Mouse (Mus musculus) forebrain, embryonic 15.5 days (tissue): ENCODE measurements at regions not wholly inside any gene's neighbourhood (a gene's known extent, or its start where the extent isn't known, plus 50 kb on each side); places are given as distances from the start of the nearest gene placed in this dataset.
A peak's percentile ranks its signal among the peaks of the same experiment; 100 is the strongest.

ENCODE experiments used
- ATAC-seq: fragments of 200-750 bp; cut with Nextera tagmentation; replicated peaks from 2 replicates; pipeline ENCODE4 v1.8.0; 2017; ENCODE audit warnings: mild to moderate bottlenecking, moderate TSS enrichment, moderate library complexity
- H3K27ac ChIP-seq: fragments of 300-500 bp; sonication (generic); replicated peaks from 2 replicates; pipeline ENCODE4 v1.5.1; 2015; ENCODE audit warnings: mild to moderate bottlenecking, inconsistent platforms
- H3K27me3 ChIP-seq: fragments of 300-500 bp; sonication (generic); 2 replicates; pipeline ENCODE4 v1.6.1; 2015; ENCODE audit warnings: inconsistent platforms
- H3K36me3 ChIP-seq: fragments of 300-500 bp; sonication (generic); 2 replicates; pipeline ENCODE4 v1.6.1; 2015; ENCODE audit warnings: mild to moderate bottlenecking, inconsistent platforms
- H3K4me1 ChIP-seq: fragments of 300-500 bp; sonication (generic); 2 replicates; pipeline ENCODE4 v1.6.1; 2015; ENCODE audit warnings: inconsistent platforms
- H3K4me2 ChIP-seq: fragments of 300-500 bp; sonication (generic); replicated peaks from 2 replicates; pipeline ENCODE4 v1.6.1; 2015; ENCODE audit warnings: mild to moderate bottlenecking, inconsistent platforms
- H3K4me3 ChIP-seq: fragments of 300-500 bp; sonication (generic); 2 replicates; pipeline ENCODE4 v1.5.1; 2015; ENCODE audit warnings: mild to moderate bottlenecking, inconsistent platforms
- H3K9ac ChIP-seq: fragments of 300-500 bp; sonication (generic); replicated peaks from 2 replicates; pipeline ENCODE4 v1.6.1; 2015; ENCODE audit warnings: mild to moderate bottlenecking, inconsistent platforms
- H3K9me3 ChIP-seq: fragments of 300-500 bp; sonication (generic); 2 replicates; pipeline ENCODE4 v1.6.1; 2016; ENCODE audit warnings: inconsistent platforms
- WGBS: fragments of 180-500 bp; shearing (Covaris S2); methylation state at CpG from one replicate; pipeline ENCODE4 v1.1.7; 2015; ENCODE audit warnings: mixed read lengths; 5-methylcytosine and 5-hydroxymethylcytosine counted together

- no peak overlapping the region for H3K4me2 ChIP-seq
- no peak overlapping the region for H3K27ac ChIP-seq
- no peaks in the 10 kb centered on the region for H3K9me3 ChIP-seq
- no peak overlapping the region for H3K9ac ChIP-seq
- H3K27me3 ChIP-seq = no peaks in the 10 kb centered on the region
- ATAC-seq = no peak
- H3K36me3 ChIP-seq = no peaks in the 10 kb centered on the region
- no peaks in the 10 kb centered on the region for H3K4me1 ChIP-seq
- 82% methylated on average over 4 of the region's 4 CpGs for WGBS
- H3K4me3 ChIP-seq = no peak overlapping the region
Measured at GRCm38 (mm10) chr9:47962589-47962988, 199.2 kb upstream of the Nxpe4 start.

GRCm38 (mm10) chr9:47973130-47973529 is 188.7 kb upstream of the Nxpe4 start:
- no peak overlapping the region for H3K27ac ChIP-seq
- H3K4me1 ChIP-seq = peaks cover 8% of the 10 kb centered on the region
- no peak for ATAC-seq
- H3K9ac ChIP-seq = no peak overlapping the region
- no peak overlapping the region for H3K4me2 ChIP-seq
- no peak overlapping the region for H3K4me3 ChIP-seq
- H3K9me3 ChIP-seq = no peaks in the 10 kb centered on the region
- no peaks in the 10 kb centered on the region for H3K36me3 ChIP-seq
- WGBS = 22% methylated on average over 12 of the region's 12 CpGs
- H3K27me3 ChIP-seq = no peaks in the 10 kb centered on the region

- Histone ChIP-seq H3K9me3 (no peaks in the 10 kb centered on the region), H3K36me3 (no peaks in the 10 kb centered on the region), H3K27ac (peak overlapping the region; percentile 80), H3K4me3 (no peak overlapping the region), H3K4me2 (no peak overlapping the region; the same call in 1 of the 2 replicates), H3K4me1 (peaks cover 22% of the 10 kb centered on the region), H3K9ac (no peak overlapping the region), H3K27me3 (no peaks in the 10 kb centered on the region)
- WGBS = 27% methylated on average over 11 of the region's 11 CpGs
- ATAC-seq = peak; percentile 95
Measured at GRCm38 (mm10) chr9:47985356-47986111, 176.3 kb upstream of the Nxpe4 start.

- Histone ChIP-seq H3K4me3 (no peak overlapping the region), H3K27ac (no peak overlapping the region), H3K27me3 (no peaks in the 10 kb centered on the region), H3K4me2 (no peak overlapping the region), H3K9ac (no peak overlapping the region), H3K9me3 (no peaks in the 10 kb centered on the region), H3K36me3 (no peaks in the 10 kb centered on the region), H3K4me1 (peaks cover 22% of the 10 kb centered on the region)
- WGBS = 96% methylated on average over 4 of the region's 4 CpGs
- ATAC-seq = no peak
Measured at GRCm38 (mm10) chr9:47987266-47987665, 174.6 kb upstream of the Nxpe4 start.

- no peak overlapping the region for H3K27ac ChIP-seq
- H3K9me3 ChIP-seq = no peaks in the 10 kb centered on the region
- 48% methylated on average over 4 of the region's 4 CpGs for WGBS
- H3K27me3 ChIP-seq = no peaks in the 10 kb centered on the region
- H3K4me1 ChIP-seq = no peaks in the 10 kb centered on the region
- no peak overlapping the region for H3K9ac ChIP-seq
- H3K4me2 ChIP-seq = no peak overlapping the region
- H3K4me3 ChIP-seq = no peak overlapping the region
- no peaks in the 10 kb centered on the region for H3K36me3 ChIP-seq
- ATAC-seq = no peak
Measured at GRCm38 (mm10) chr9:47994671-47995070, 167.2 kb upstream of the Nxpe4 start.

GRCm38 (mm10) chr9:47999632-48000031 is 162.2 kb upstream of the Nxpe4 start:
- Histone ChIP-seq H3K36me3 (no peaks in the 10 kb centered on the region), H3K4me2 (no peak overlapping the region), H3K9ac (no peak overlapping the region), H3K27ac (no peak overlapping the region), H3K4me1 (no peaks in the 10 kb centered on the region), H3K9me3 (no peaks in the 10 kb centered on the region), H3K4me3 (no peak overlapping the region), H3K27me3 (no peaks in the 10 kb centered on the region)
- no peak for ATAC-seq
- 85% methylated on average over 12 of the region's 12 CpGs for WGBS

GRCm38 (mm10) chr9:48029021-48029420 is 132.8 kb upstream of the Nxpe4 start:
- no peaks in the 10 kb centered on the region for H3K27me3 ChIP-seq
- H3K9ac ChIP-seq = no peak overlapping the region
- 93% methylated on average over 3 of the region's 3 CpGs for WGBS
- no peaks in the 10 kb centered on the region for H3K9me3 ChIP-seq
- no peak for ATAC-seq
- H3K4me1 ChIP-seq = no peaks in the 10 kb centered on the region
- H3K4me3 ChIP-seq = no peak overlapping the region
- no peak overlapping the region for H3K4me2 ChIP-seq
- H3K36me3 ChIP-seq = no peaks in the 10 kb centered on the region
- H3K27ac ChIP-seq = no peak overlapping the region

GRCm38 (mm10) chr9:48030839-48031238 is 131.0 kb upstream of the Nxpe4 start:
- no peak for ATAC-seq
- 88% methylated on average over 3 of the region's 3 CpGs for WGBS

GRCm38 (mm10) chr9:48035959-48036358 is 125.9 kb upstream of the Nxpe4 start:
- Histone ChIP-seq H3K36me3 (no peaks in the 10 kb centered on the region), H3K27ac (no peak overlapping the region), H3K4me1 (no peaks in the 10 kb centered on the region), H3K4me3 (no peak overlapping the region), H3K9ac (no peak overlapping the region), H3K4me2 (no peak overlapping the region), H3K9me3 (no peaks in the 10 kb centered on the region), H3K27me3 (no peaks in the 10 kb centered on the region)
- ATAC-seq = no peak

More at GRCm38 (mm10) chr9:48030839-48031238, 131.0 kb upstream of the Nxpe4 start:
- Histone ChIP-seq H3K27me3 (no peaks in the 10 kb centered on the region), H3K9me3 (no peaks in the 10 kb centered on the region), H3K9ac (no peak overlapping the region), H3K27ac (no peak overlapping the region), H3K4me2 (no peak overlapping the region), H3K4me3 (no peak overlapping the region), H3K4me1 (no peaks in the 10 kb centered on the region), H3K36me3 (no peaks in the 10 kb centered on the region)

- no peaks in the 10 kb centered on the region for H3K9me3 ChIP-seq
- H3K4me1 ChIP-seq = no peaks in the 10 kb centered on the region
- no peak overlapping the region for H3K4me2 ChIP-seq
- H3K27ac ChIP-seq = no peak overlapping the region
- H3K4me3 ChIP-seq = no peak overlapping the region
- no peaks in the 10 kb centered on the region for H3K36me3 ChIP-seq
- no peak overlapping the region for H3K9ac ChIP-seq
- no peak for ATAC-seq
- H3K27me3 ChIP-seq = no peaks in the 10 kb centered on the region
Measured at GRCm38 (mm10) chr9:48044826-48045225, 117.0 kb upstream of the Nxpe4 start.

GRCm38 (mm10) chr9:48047846-48048245 is 114.0 kb upstream of the Nxpe4 start:
- Histone ChIP-seq H3K27ac (no peak overlapping the region), H3K4me1 (no peaks in the 10 kb centered on the region), H3K4me2 (no peak overlapping the region), H3K27me3 (no peaks in the 10 kb centered on the region), H3K9me3 (no peaks in the 10 kb centered on the region), H3K4me3 (no peak overlapping the region), H3K9ac (no peak overlapping the region), H3K36me3 (no peaks in the 10 kb centered on the region)
- 43% methylated on average over 4 of the region's 4 CpGs for WGBS
- no peak for ATAC-seq

GRCm38 (mm10) chr9:48053580-48053979 is 108.2 kb upstream of the Nxpe4 start:
- Histone ChIP-seq H3K9me3 (no peaks in the 10 kb centered on the region), H3K36me3 (no peaks in the 10 kb centered on the region), H3K27ac (no peak overlapping the region), H3K9ac (no peak overlapping the region), H3K4me3 (no peak overlapping the region), H3K27me3 (no peaks in the 10 kb centered on the region), H3K4me1 (0 out of 2 replicates have a peak, but pooled peaks cover 2% of the 10 kb centered on the region), H3K4me2 (no peak overlapping the region)
- 86% methylated on average over 4 of the region's 4 CpGs for WGBS
- no peak for ATAC-seq

- no peak for ATAC-seq
- Histone ChIP-seq H3K27me3 (no peaks in the 10 kb centered on the region), H3K4me1 (0 out of 2 replicates have a peak, but pooled peaks cover 9% of the 10 kb centered on the region), H3K9me3 (no peaks in the 10 kb centered on the region), H3K9ac (no peak overlapping the region), H3K36me3 (no peaks in the 10 kb centered on the region), H3K4me3 (no peak overlapping the region), H3K4me2 (no peak overlapping the region), H3K27ac (no peak overlapping the region)
- 81% methylated on average over 10 of the region's 10 CpGs for WGBS
Measured at GRCm38 (mm10) chr9:48055246-48055645, 106.6 kb upstream of the Nxpe4 start.
